Mouse (Mus musculus) forebrain, postnatal 0 days (tissue): ENCODE data around the gene 1190005I06Rik. TPM values are rescaled to one million over a fixed set of nuclear protein-coding genes. Genes with fewer than 3 reads are reported as not detected.
"Not testable (repeated sequence)": the region's sequence is repeated elsewhere in the genome, so short reads cannot be mapped to it uniquely, and the experiment has no call there.

Source experiments
- ATAC-seq: fragments of 200-750 bp; cut with Nextera tagmentation; 2 replicates; pipeline ENCODE4 v1.8.0; 2017; ENCODE audit warnings: mild to moderate bottlenecking, moderate library complexity
- DNase-seq: peaks from one replicate; pipeline ENCODE4 v3.0.0-alpha.2; 2015
- H3K27ac ChIP-seq: fragments of 300-500 bp; sonication (generic); 2 replicates; pipeline ENCODE4 v1.5.1; 2014; ENCODE audit warnings: low read depth, mild to moderate bottlenecking, antibody characterized with exemption, low read length, moderate library complexity, mixed read lengths
- H3K27me3 ChIP-seq: fragments of 300-500 bp; sonication (generic); 2 replicates; pipeline ENCODE4 v1.6.1; 2014; ENCODE audit warnings: mild to moderate bottlenecking, low read length, mixed read lengths; ENCODE audit not compliant: insufficient read depth
- H3K36me3 ChIP-seq: fragments of 300-500 bp; sonication (generic); 2 replicates; pipeline ENCODE4 v1.6.1; 2014; ENCODE audit warnings: mild to moderate bottlenecking, moderate library complexity; ENCODE audit not compliant: insufficient read depth
- H3K4me1 ChIP-seq: fragments of 300-500 bp; sonication (generic); 2 replicates; pipeline ENCODE4 v1.6.1; 2014; ENCODE audit warnings: antibody characterized with exemption; ENCODE audit not compliant: insufficient read depth
- H3K4me2 ChIP-seq: fragments of 300-500 bp; sonication (generic); 2 replicates; pipeline ENCODE4 v1.6.1; 2014; ENCODE audit warnings: low read depth, mild to moderate bottlenecking, moderate library complexity
- H3K4me3 ChIP-seq: fragments of 300-500 bp; sonication (generic); 2 replicates; pipeline ENCODE4 v1.5.1; 2014; ENCODE audit warnings: low read depth, low read length, mixed read lengths
- H3K9ac ChIP-seq: fragments of 300-500 bp; sonication (generic); 2 replicates; pipeline ENCODE4 v1.6.1; 2014; ENCODE audit warnings: mild to moderate bottlenecking
- H3K9me3 ChIP-seq: fragments of 300-500 bp; sonication (generic); 2 replicates; pipeline ENCODE4 v1.6.1; 2016; ENCODE audit warnings: low read length
- CTCF ChIP-seq: sonication (generic); IDR thresholded peaks from 2 replicates; pipeline ENCODE4 v1.5.1; 2016; ENCODE audit warnings: antibody characterized with exemption, control low read depth, low read depth
- whole genome bisulfite sequencing: fragments of 180-500 bp; shearing (Covaris S2); extraction: QIAGEN DNeasy Blood & Tissue Kit; methylation state at CpG from one replicate; pipeline ENCODE4 v1.1.7; 2014; 5-methylcytosine and 5-hydroxymethylcytosine counted together
- polyA plus RNA-seq: library from polyadenylated mRNA; unstranded; fragments of >200 nt; fragmentation: Nextera tagmentation; extraction: Ambion mirVana; gene quantifications from 2 replicates; pipeline ENCODE4 v1.2.1, GENCODE M21; 2015
- total RNA-seq: library from RNA; depleted of rRNA; stranded (reverse); fragments of >200 nt; gene quantifications from 2 replicates; pipeline ENCODE4 v1.2.3, GENCODE M21; 2014

The 1190005I06Rik gene
- total and polyA plus RNA-seq, 2 experiments from 2014 or later: 18.5 to 21.7 TPM

- 81% methylated on average over 13 of the region's 13 CpGs for WGBS
- DNase-seq (no peak), ATAC-seq (no peak)
- Histone ChIP-seq H3K4me1 (no peaks in the 10 kb centered on the region), H3K9me3 (no peaks in the 10 kb centered on the region), H3K4me3 (no peak overlapping the region), H3K27me3 (no peaks in the 10 kb centered on the region), H3K4me2 (no peak overlapping the region), H3K27ac (no peak overlapping the region), H3K9ac (no peak overlapping the region), H3K36me3 (no peaks in the 10 kb centered on the region)
- no peak for TF ChIP-seq CTCF
Observed at GRCm38 (mm10) chr8:120686051-120686450, 38.6 kb upstream of the 1190005I06Rik start.

GRCm38 (mm10) chr8:120685591-120685990, 38.2 kb upstream of the 1190005I06Rik start:
- 79% methylated on average over 8 of the region's 8 CpGs for WGBS
- no peak overlapping the region for H3K9ac ChIP-seq
- no peak overlapping the region for H3K4me2 ChIP-seq
- no peaks in the 10 kb centered on the region for H3K27me3 ChIP-seq
- ATAC-seq (no peak), DNase-seq (no peak)
- no peaks in the 10 kb centered on the region for H3K4me1 ChIP-seq
- no peak overlapping the region for H3K4me3 ChIP-seq
- H3K36me3 ChIP-seq: no peaks in the 10 kb centered on the region
- TF ChIP-seq CTCF: no peak
- no peaks in the 10 kb centered on the region for H3K9me3 ChIP-seq
- H3K27ac ChIP-seq: no peak overlapping the region

- ATAC-seq (no peak), DNase-seq (no peak)
- Histone ChIP-seq H3K36me3 (no peaks in the 10 kb centered on the region), H3K4me2 (no peak overlapping the region), H3K4me3 (no peak overlapping the region), H3K27ac (no peak overlapping the region), H3K9ac (no peak overlapping the region), H3K9me3 (no peaks in the 10 kb centered on the region), H3K27me3 (no peaks in the 10 kb centered on the region), H3K4me1 (no peaks in the 10 kb centered on the region)
- no peak for TF ChIP-seq CTCF
- WGBS: 77% methylated on average over 5 of the region's 5 CpGs
Observed at GRCm38 (mm10) chr8:120685097-120685496, 37.7 kb upstream of the 1190005I06Rik start.

DNA sequence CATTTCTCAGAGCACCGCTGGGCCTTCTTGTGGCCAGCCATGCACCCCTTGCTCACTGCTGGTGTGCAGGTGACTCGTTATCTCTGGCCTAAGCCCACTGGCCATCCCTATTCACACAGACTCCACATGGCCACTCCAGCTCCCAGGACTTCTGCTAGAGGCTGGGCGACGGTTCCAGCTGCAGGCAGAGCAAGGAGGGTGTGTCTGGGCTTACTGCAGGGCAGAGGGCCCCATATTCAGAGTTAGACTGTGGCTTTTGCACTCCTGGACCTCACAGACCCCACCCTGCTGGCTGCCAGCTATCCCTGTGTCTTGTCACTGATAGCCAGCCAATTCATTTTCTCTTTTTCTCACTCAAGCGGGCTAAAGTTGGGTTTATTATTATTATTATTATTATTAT, 36.6 kb upstream of the 1190005I06Rik start:
- no peak overlapping the region for H3K4me3 ChIP-seq
- H3K9me3 ChIP-seq: no peaks in the 10 kb centered on the region
- H3K36me3 ChIP-seq: no peaks in the 10 kb centered on the region
- no peak for DNase-seq
- WGBS: 54% methylated on average over 5 of the region's 5 CpGs
- H3K9ac ChIP-seq: no peak overlapping the region
- no peak for TF ChIP-seq CTCF
- no peak overlapping the region for H3K4me2 ChIP-seq
- no peak for ATAC-seq
- no peaks in the 10 kb centered on the region for H3K4me1 ChIP-seq
- no peak overlapping the region for H3K27ac ChIP-seq
- H3K27me3 ChIP-seq: no peaks in the 10 kb centered on the region

- ATAC-seq (no peak), DNase-seq (no peak)
- 14% methylated on average over 10 of the region's 10 CpGs for WGBS
Observed at GRCm38 (mm10) chr8:120683602-120684001, 36.2 kb upstream of the 1190005I06Rik start.

GRCm38 (mm10) chr8:120681113-120681512, 33.7 kb upstream of the 1190005I06Rik start:
- no peak for DNase-seq
- Histone ChIP-seq H3K36me3 (peaks cover 4% of the 10 kb centered on the region; the same call in 1 of the 2 replicates), H3K4me3 (no peak overlapping the region), H3K4me2 (no peak overlapping the region), H3K27me3 (no peaks in the 10 kb centered on the region), H3K9me3 (no peaks in the 10 kb centered on the region), H3K9ac (no peak overlapping the region), H3K4me1 (no peaks in the 10 kb centered on the region), H3K27ac (no peak overlapping the region)
- WGBS: 79% methylated on average over 10 of the region's 10 CpGs
- no peak for TF ChIP-seq CTCF
- ATAC-seq: no peak

More at GRCm38 (mm10) chr8:120683602-120684001, 36.2 kb upstream of the 1190005I06Rik start:
- H3K27me3 ChIP-seq: no peaks in the 10 kb centered on the region
- H3K4me1 ChIP-seq: no peaks in the 10 kb centered on the region
- H3K9me3 ChIP-seq: no peaks in the 10 kb centered on the region
- H3K4me2 ChIP-seq: no peak overlapping the region
- no peak overlapping the region for H3K4me3 ChIP-seq
- H3K36me3 ChIP-seq: no peaks in the 10 kb centered on the region
- H3K9ac ChIP-seq: no peak overlapping the region
- TF ChIP-seq CTCF: peak; percentile 60
- no peak overlapping the region for H3K27ac ChIP-seq

GRCm38 (mm10) chr8:120680405-120680804, 33.0 kb upstream of the 1190005I06Rik start:
- DNase-seq: peak; percentile 65
- 57% methylated on average over 7 of the region's 7 CpGs for WGBS
- not testable (repeated sequence) for H3K4me1 ChIP-seq, H3K4me2 ChIP-seq, H3K36me3 ChIP-seq, H3K9me3 ChIP-seq, H3K4me3 ChIP-seq, H3K27me3 ChIP-seq, H3K27ac ChIP-seq, H3K9ac ChIP-seq
- peak; percentile 73 for TF ChIP-seq CTCF
- peak; percentile 66 for ATAC-seq
